Mouse (Mus musculus) MEL (cell line): ENCODE data around the gene Tcf7l2. TPM values are rescaled to one million over a fixed set of nuclear protein-coding genes. Genes with fewer than 3 reads are reported as not detected.

ENCODE experiments used
- DNase-seq: peaks from one replicate; pipeline ENCODE4 v3.0.0; 2011; ENCODE audit warnings: low read depth, low spot score
- H3K27ac ChIP-seq: 2 replicates; pipeline ENCODE4 v1.5.1; 2012; ENCODE audit warnings: low read depth, mild to moderate bottlenecking, control low read depth, low read length, moderate library complexity; ENCODE audit not compliant: control insufficient read depth
- H3K27me3 ChIP-seq, 2 experiments: fragments of 150-350 bp in 1 of 2; sonication (generic) in 1 of 2; 2 replicates each; pipeline ENCODE4 v1.6.1; 2012; ENCODE audit warnings: low read length in 2 of 2, mild to moderate bottlenecking in 2 of 2, improper control_type of control experiment in 1 of 2, moderate library complexity in 1 of 2; ENCODE audit not compliant: insufficient read depth in 2 of 2, control insufficient read depth in 1 of 2
- H3K36me3 ChIP-seq, 2 experiments: 2 replicates each; pipeline ENCODE4 v1.6.1; 2012 to 2014; ENCODE audit warnings: low read length in 2 of 2, improper control_type of control experiment in 1 of 2, inconsistent platforms in 1 of 2, mild to moderate bottlenecking in 1 of 2; ENCODE audit not compliant: insufficient read depth in 2 of 2, control insufficient read depth in 1 of 2
- H3K4me1 ChIP-seq, 2 experiments: fragments of 150-350 bp in 1 of 2; sonication (generic) in 1 of 2; 2 replicates each; pipeline ENCODE4 v1.6.1; 2012; ENCODE audit warnings: low read length in 2 of 2, improper control_type of control experiment in 1 of 2, mild to moderate bottlenecking in 1 of 2; ENCODE audit not compliant: insufficient read depth in 2 of 2, control insufficient read depth in 1 of 2
- H3K4me3 ChIP-seq, 2 experiments: fragments of 150-350 bp in 1 of 2; sonication (generic) in 1 of 2; 2 replicates each; pipeline ENCODE4 v1.5.1; 2012; ENCODE audit warnings: low read depth in 2 of 2, low read length in 2 of 2, mild to moderate bottlenecking in 2 of 2, moderate library complexity in 2 of 2, control low read depth in 1 of 2, improper control_type of control experiment in 1 of 2; ENCODE audit not compliant: control insufficient read depth in 1 of 2, insufficient read depth in 1 of 2
- H3K79me2 ChIP-seq: 2 replicates; pipeline ENCODE4 v1.6.1; 2012; ENCODE audit warnings: mild to moderate bottlenecking, low read length, moderate library complexity; ENCODE audit not compliant: control insufficient read depth, poor library complexity, insufficient read depth
- H3K9ac ChIP-seq: 2 replicates; pipeline ENCODE4 v1.6.1; 2012; ENCODE audit warnings: low read depth, mild to moderate bottlenecking, control low read depth, low read length, moderate library complexity; ENCODE audit not compliant: control insufficient read depth, poor library complexity, severe bottlenecking
- H3K9me3 ChIP-seq: fragments of 150-350 bp; sonication (generic); replicated peaks from 2 replicates; pipeline ENCODE4 v1.6.1; 2012; ENCODE audit warnings: mild to moderate bottlenecking, low read length, improper control_type of control experiment, moderate library complexity; ENCODE audit not compliant: insufficient read depth
- BHLHE40 ChIP-seq: IDR thresholded peaks from 2 replicates; pipeline ENCODE4 v1.6.1; 2012; ENCODE audit warnings: low read depth, mild to moderate bottlenecking, inconsistent platforms, low read length, improper control_type of control experiment, borderline replicate concordance
- CHD1 ChIP-seq: IDR thresholded peaks from 2 replicates; pipeline ENCODE4 v1.6.1; 2012; ENCODE audit warnings: low read depth, mild to moderate bottlenecking, inconsistent platforms, low read length, improper control_type of control experiment
- CHD2 ChIP-seq: IDR thresholded peaks from 2 replicates; pipeline ENCODE4 v1.6.1; 2011; ENCODE audit warnings: low read length, improper control_type of control experiment
- CTCF ChIP-seq, 3 experiments: IDR thresholded peaks in 2 of 3; conservative IDR thresholded peaks in 1 of 3; 2 replicates each; pipeline ENCODE4 v1.5.1; 2011 to 2012; ENCODE audit warnings: low read length in 3 of 3, low read depth in 2 of 3, mild to moderate bottlenecking in 2 of 3, improper control_type of control experiment in 1 of 3, inconsistent platforms in 1 of 3, mixed read lengths in 1 of 3, moderate library complexity in 1 of 3; ENCODE audit not compliant: control insufficient read depth in 1 of 3, insufficient read depth in 1 of 3, poor library complexity in 1 of 3, severe bottlenecking in 1 of 3
- E2F4 ChIP-seq: IDR thresholded peaks from 2 replicates; pipeline ENCODE4 v1.6.1; 2011; ENCODE audit warnings: low read depth, low read length, improper control_type of control experiment, borderline replicate concordance
- ELF1 ChIP-seq: IDR thresholded peaks from 2 replicates; pipeline ENCODE4 v1.6.1; 2014; ENCODE audit warnings: low read depth, mild to moderate bottlenecking, inconsistent platforms, low read length, improper control_type of control experiment, moderate library complexity
- EP300 ChIP-seq, 2 experiments: IDR thresholded peaks; 2 replicates each; pipeline ENCODE4 v1.6.1; 2011; ENCODE audit warnings: improper control_type of control experiment in 2 of 2, low read length in 2 of 2, low read depth in 1 of 2, mild to moderate bottlenecking in 1 of 2
- ETS1 ChIP-seq: IDR thresholded peaks from 2 replicates; pipeline ENCODE4 v1.6.1; 2012; ENCODE audit warnings: low read depth, mild to moderate bottlenecking, inconsistent platforms, low read length, improper control_type of control experiment, moderate library complexity
- GABPA ChIP-seq: IDR thresholded peaks from 2 replicates; pipeline ENCODE4 v1.6.1; 2012; ENCODE audit warnings: low read depth, mild to moderate bottlenecking, inconsistent platforms, low read length, improper control_type of control experiment, moderate library complexity
- GATA1 ChIP-seq: IDR thresholded peaks from 2 replicates; pipeline ENCODE4 v1.6.1; 2011; ENCODE audit warnings: low read depth, low read length, improper control_type of control experiment
- HCFC1 ChIP-seq: IDR thresholded peaks from 2 replicates; pipeline ENCODE4 v1.6.1; 2012; ENCODE audit warnings: low read depth, mild to moderate bottlenecking, inconsistent platforms, low read length, improper control_type of control experiment, moderate library complexity
- JUND ChIP-seq: IDR thresholded peaks from 2 replicates; pipeline ENCODE4 v1.6.1; 2011; ENCODE audit warnings: low read depth, mild to moderate bottlenecking, improper control_type of control experiment, low read length
- MAFK ChIP-seq: IDR thresholded peaks from 2 replicates; pipeline ENCODE4 v1.6.1; 2011; ENCODE audit warnings: low read depth, mild to moderate bottlenecking, low read length, improper control_type of control experiment, borderline replicate concordance
- MAX ChIP-seq: IDR thresholded peaks from 2 replicates; pipeline ENCODE4 v1.6.1; 2011; ENCODE audit warnings: low read length, improper control_type of control experiment
- MEF2A ChIP-seq: IDR thresholded peaks from 2 replicates; pipeline ENCODE4 v1.6.1; 2014; ENCODE audit warnings: low read depth, mild to moderate bottlenecking, inconsistent platforms, low read length, improper control_type of control experiment; ENCODE audit not compliant: poor library complexity, insufficient replicate concordance, severe bottlenecking; ENCODE audit errors: extremely low read depth
- MYB ChIP-seq: IDR thresholded peaks from 2 replicates; pipeline ENCODE4 v1.6.1; 2011; ENCODE audit warnings: mild to moderate bottlenecking, low read depth, low read length, improper control_type of control experiment
- MYC ChIP-seq: IDR thresholded peaks from 2 replicates; pipeline ENCODE4 v1.6.1; 2011; ENCODE audit warnings: low read depth, mild to moderate bottlenecking, low read length, improper control_type of control experiment, moderate library complexity
- NELFE ChIP-seq: IDR thresholded peaks from 2 replicates; pipeline ENCODE4 v1.6.1; 2011; ENCODE audit warnings: low read depth, low read length, improper control_type of control experiment
- POLR2A ChIP-seq, 2 experiments: IDR thresholded peaks; 2 replicates each; pipeline ENCODE4 v1.6.1; 2011 to 2012; ENCODE audit warnings: low read length in 2 of 2, mild to moderate bottlenecking in 2 of 2, control low read depth in 1 of 2, improper control_type of control experiment in 1 of 2, low read depth in 1 of 2, moderate library complexity in 1 of 2; ENCODE audit not compliant: control insufficient read depth in 1 of 2, insufficient read depth in 1 of 2, poor library complexity in 1 of 2
- POLR2AphosphoS2 ChIP-seq: IDR thresholded peaks from 2 replicates; pipeline ENCODE4 v1.6.1; 2011; ENCODE audit warnings: low read length, improper control_type of control experiment
- POLR2AphosphoS5 ChIP-seq: IDR thresholded peaks from 2 replicates; pipeline ENCODE4 v1.6.1; 2012; ENCODE audit warnings: low read depth, borderline replicate concordance, mild to moderate bottlenecking, inconsistent platforms, low read length, moderate library complexity, mixed read lengths
- RAD21 ChIP-seq: IDR thresholded peaks from 2 replicates; pipeline ENCODE4 v1.6.1; 2011; ENCODE audit warnings: mild to moderate bottlenecking, low read depth, low read length, improper control_type of control experiment
- RCOR1 ChIP-seq: IDR thresholded peaks from 2 replicates; pipeline ENCODE4 v1.6.1; 2012; ENCODE audit warnings: low read depth, mild to moderate bottlenecking, inconsistent platforms, low read length, improper control_type of control experiment
- SIN3A ChIP-seq: IDR thresholded peaks from 2 replicates; pipeline ENCODE4 v1.6.1; 2012; ENCODE audit warnings: low read length, improper control_type of control experiment, inconsistent platforms
- SMC3 ChIP-seq: IDR thresholded peaks from 2 replicates; pipeline ENCODE4 v1.6.1; 2011; ENCODE audit warnings: low read depth, low read length, improper control_type of control experiment
- TAL1 ChIP-seq: IDR thresholded peaks from 2 replicates; pipeline ENCODE4 v1.6.1; 2012; ENCODE audit warnings: mild to moderate bottlenecking, inconsistent platforms, low read length, moderate library complexity, mixed read lengths
- UBTF ChIP-seq: IDR thresholded peaks from 2 replicates; pipeline ENCODE4 v1.6.1; 2012; ENCODE audit warnings: low read depth, mild to moderate bottlenecking, inconsistent platforms, low read length, improper control_type of control experiment, moderate library complexity, borderline replicate concordance; ENCODE audit not compliant: insufficient read depth
- USF1 ChIP-seq: IDR thresholded peaks from 2 replicates; pipeline ENCODE4 v1.6.1; 2014; ENCODE audit warnings: low read depth, mild to moderate bottlenecking, inconsistent platforms, low read length, improper control_type of control experiment, moderate library complexity
- USF2 ChIP-seq, 2 experiments: IDR thresholded peaks; 2 replicates each; pipeline ENCODE4 v1.6.1; 2011 to 2012; ENCODE audit warnings: improper control_type of control experiment in 2 of 2, low read length in 2 of 2, borderline replicate concordance in 1 of 2, inconsistent platforms in 1 of 2, low read depth in 1 of 2, mild to moderate bottlenecking in 1 of 2; ENCODE audit not compliant: insufficient read depth in 1 of 2
- ZC3H11A ChIP-seq: IDR thresholded peaks from 2 replicates; pipeline ENCODE4 v1.6.1; 2012; ENCODE audit warnings: low read depth, mild to moderate bottlenecking, inconsistent platforms, low read length, improper control_type of control experiment
- ZKSCAN1 ChIP-seq: IDR thresholded peaks from 2 replicates; pipeline ENCODE4 v1.6.1; 2012; ENCODE audit warnings: low read depth, mild to moderate bottlenecking, inconsistent platforms, low read length, improper control_type of control experiment, moderate library complexity
- ZMIZ1 ChIP-seq: IDR thresholded peaks from 2 replicates; pipeline ENCODE4 v1.6.1; 2012; ENCODE audit warnings: low read depth, mild to moderate bottlenecking, inconsistent platforms, low read length, improper control_type of control experiment, moderate library complexity
- ZNF384 ChIP-seq: IDR thresholded peaks from 2 replicates; pipeline ENCODE4 v1.6.1; 2012; ENCODE audit warnings: low read depth, mild to moderate bottlenecking, inconsistent platforms, low read length, improper control_type of control experiment
- polyA plus RNA-seq, 2 experiments: library from polyadenylated mRNA; stranded (reverse) in 1 of 2; unstranded in 1 of 2; fragments of >175 nt in 1 of 2; fragments of >200 nt in 1 of 2; gene quantifications; 2 replicates each; pipeline versions ENCODE4 v1.2.1 to v1.2.4; 2012; ENCODE audit warnings: low replicate concordance in 2 of 2, low read depth in 1 of 2; ENCODE audit not compliant: insufficient read length in 2 of 2, insufficient read depth in 1 of 2, missing spikeins in 1 of 2
- total RNA-seq: library from RNA; depleted of rRNA; stranded (reverse); fragments of 300-350 nt; gene quantifications from 2 replicates; pipeline ENCODE4 v1.2.3, GENCODE M21; 2012

The Tcf7l2 gene
- total and polyA plus RNA-seq, 3 experiments, result 0.65 to 12.8 TPM; not detected in 1

DNA sequence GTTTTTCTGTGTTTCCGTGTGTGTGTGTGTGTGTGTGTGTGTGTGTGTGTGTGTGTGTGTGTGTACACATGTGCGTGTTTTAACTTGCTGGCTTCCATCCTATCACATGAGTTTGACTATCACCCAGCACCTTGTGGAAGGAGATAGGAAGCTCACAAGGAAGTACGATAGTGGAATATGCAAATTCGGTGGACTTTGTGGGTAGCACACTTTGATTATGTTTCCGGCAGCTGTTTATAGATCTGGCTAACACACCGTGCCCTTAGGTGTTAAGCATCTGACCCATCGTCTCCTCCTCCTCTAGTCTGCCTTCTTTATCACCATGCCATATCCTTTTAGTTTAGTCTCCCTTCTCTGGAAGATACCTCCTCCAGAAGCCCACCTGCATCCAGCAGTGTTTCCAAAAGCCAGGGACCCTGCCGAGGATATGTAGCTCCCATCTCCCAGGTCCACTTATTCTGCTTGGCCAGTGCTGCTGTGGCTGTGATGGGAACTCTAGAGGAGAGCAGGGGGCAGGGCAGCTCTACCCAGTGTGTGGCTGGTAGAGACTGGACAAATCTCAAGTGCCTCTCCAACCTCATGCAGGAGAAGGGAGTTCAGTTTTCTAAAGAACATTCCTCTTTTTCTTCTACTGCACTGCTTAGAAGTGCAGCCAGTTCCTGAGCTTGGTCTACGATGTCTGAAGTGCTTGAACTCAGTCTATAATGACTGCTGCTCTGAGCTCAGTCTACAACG lies 118.6 kb downstream of the Tcf7l2 start (continued):
- peak; percentile 84; the same call in 1 of the 2 replicates for TF ChIP-seq MEF2A
- no peak; the same call in 1 of the 2 replicates for TF ChIP-seq NELFE
- peak; percentile 56; the same call in 1 of the 2 replicates for TF ChIP-seq MYB
- TF ChIP-seq CHD1, result no peak
- peak; percentile 9; the same call in 1 of the 2 replicates for TF ChIP-seq SMC3
- TF ChIP-seq USF2 (IDR thresholded peaks at IDR 0.05; ENCODE audit: borderline replicate concordance in 1 of 2, insufficient read depth in 1 of 2, low read depth in 1 of 2, low read length in 2 of 2), result no peak
- TF ChIP-seq TAL1, result peak; percentile 63
- no peak for TF ChIP-seq UBTF
- peak; percentile 99 for TF ChIP-seq RCOR1
- TF ChIP-seq ETS1, result peak; percentile 100
- TF ChIP-seq POLR2AphosphoS2, result peak; percentile 43; the same call in 1 of the 2 replicates
- TF ChIP-seq ZKSCAN1, result no peak
- TF ChIP-seq GATA1, result peak; percentile 99
- TF ChIP-seq ZMIZ1, result peak; percentile 85
- peak; percentile 87 for TF ChIP-seq MYC
- TF ChIP-seq JUND, result no peak
- no peak for TF ChIP-seq CTCF (IDR thresholded peaks at IDR 0.05 in 2 of 3, conservative IDR thresholded peaks at IDR 0.05 in 1 of 3; ENCODE audit: control insufficient read depth in 1 of 3, insufficient read depth in 1 of 3, low read depth in 2 of 3, low read length in 3 of 3, poor library complexity in 1 of 3, severe bottlenecking in 1 of 3)
- no peak for TF ChIP-seq POLR2AphosphoS5
- TF ChIP-seq RAD21, result no peak
- peak; percentile 94 for TF ChIP-seq MAFK
- TF ChIP-seq ZC3H11A, result no peak
- peak; percentile 95 for TF ChIP-seq BHLHE40
- TF ChIP-seq, all 39 proteins: peak for 26

DNA sequence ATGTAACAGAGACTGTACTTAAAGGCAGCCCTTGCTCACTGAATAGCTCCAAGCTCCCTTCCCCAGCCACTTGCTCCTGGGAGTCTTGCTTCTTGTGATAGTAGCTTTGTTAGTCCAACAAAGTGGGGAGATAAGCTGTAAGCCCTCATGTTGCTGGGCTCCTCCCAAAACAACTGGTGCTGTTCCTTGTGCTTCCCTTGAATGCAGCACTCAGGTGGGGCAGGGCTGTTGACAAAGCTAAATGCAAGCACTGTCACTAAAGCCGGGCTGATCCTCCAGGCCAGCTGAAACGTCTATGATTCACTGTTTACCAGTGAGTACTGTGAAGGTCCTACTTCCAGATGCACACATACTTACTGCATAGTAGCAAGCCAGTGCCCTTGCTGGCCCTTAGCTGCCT lies 120.1 kb downstream of the Tcf7l2 start:
- H3K9ac ChIP-seq, result no peak overlapping the region
- no peaks in the 10 kb centered on the region for H3K9me3 ChIP-seq
- peak overlapping the region; percentile 19; the same call in 1 of the 2 replicates for H3K27ac ChIP-seq
- peaks cover 44 to 62% of the 10 kb centered on the region in 2 experiments for H3K4me1 ChIP-seq
- H3K4me3 ChIP-seq, result no peak overlapping the region
- H3K79me2 ChIP-seq, result no peaks in the 10 kb centered on the region
- peaks cover 0 to 50% of the 10 kb centered on the region in 2 experiments; a peak in 2 of 4 replicates for H3K36me3 ChIP-seq
- peak; percentile 76 for DNase-seq
- no peaks in the 10 kb centered on the region for H3K27me3 ChIP-seq
- peak; percentile 22; the same call in 1 of the 2 replicates for TF ChIP-seq MAX
- TF ChIP-seq CHD1, result no peak
- no peak for TF ChIP-seq CHD2
- no peak for TF ChIP-seq ELF1
- TF ChIP-seq UBTF, result no peak
- no peak for TF ChIP-seq USF1
- TF ChIP-seq EP300 (IDR thresholded peaks at IDR 0.05; ENCODE audit: low read depth in 1 of 2, low read length in 2 of 2), result peak; percentile 34 to 55; a peak in 3 of 4 replicates
- 0 out of 2 replicates have a peak, but pooled peaks have one; percentile 36 for TF ChIP-seq MYC
- TF ChIP-seq GABPA, result no peak
- TF ChIP-seq SIN3A, result peak; percentile 23; the same call in 1 of the 2 replicates
- TF ChIP-seq GATA1, result peak; percentile 71
- 0 out of 2 replicates have a peak, but pooled peaks have one; percentile 28 for TF ChIP-seq HCFC1
- TF ChIP-seq E2F4, result no peak
- TF ChIP-seq ZNF384, result no peak
- TF ChIP-seq RCOR1, result 0 out of 2 replicates have a peak, but pooled peaks have one; percentile 44
- no peak for TF ChIP-seq USF2 (IDR thresholded peaks at IDR 0.05; ENCODE audit: borderline replicate concordance in 1 of 2, insufficient read depth in 1 of 2, low read depth in 1 of 2, low read length in 2 of 2)
- TF ChIP-seq NELFE, result no peak; the same call in 1 of the 2 replicates
- TF ChIP-seq POLR2A (IDR thresholded peaks at IDR 0.05; ENCODE audit: control insufficient read depth in 1 of 2, insufficient read depth in 1 of 2, low read depth in 1 of 2, low read length in 2 of 2, poor library complexity in 1 of 2), result no peak
